Mouse (Mus musculus) liver, postnatal 0 days (tissue): Measurements from ENCODE around the gene Ywhab.

Source experiments
- CTCF ChIP-seq: sonication (generic); IDR thresholded peaks from 2 replicates; pipeline ENCODE4 v1.5.1; 2016; ENCODE audit warnings: antibody characterized with exemption, low read depth
- EP300 ChIP-seq: IDR thresholded peaks from 2 replicates; pipeline ENCODE4 v1.6.1; 2016; ENCODE audit warnings: antibody characterized with exemption, low read depth, mild to moderate bottlenecking

GRCm38 (mm10) chr2:163994654-163994976 is at the start of gene Ywhab:
- TF ChIP-seq CTCF (no peak), EP300 (no peak)
